Mouse (Mus musculus): ENCODE results near the gene Scamp3. TPM values are rescaled to one million over a fixed set of nuclear protein-coding genes. Genes with fewer than 3 reads are reported as not detected.
"Not testable (repeated sequence)": the region's sequence is repeated elsewhere in the genome, so short reads cannot be mapped to it uniquely, and the experiment has no call there.

Scamp3 gene
- polyA plus RNA-seq, 1 experiment from 2014 or later, result 116 TPM

DNA sequence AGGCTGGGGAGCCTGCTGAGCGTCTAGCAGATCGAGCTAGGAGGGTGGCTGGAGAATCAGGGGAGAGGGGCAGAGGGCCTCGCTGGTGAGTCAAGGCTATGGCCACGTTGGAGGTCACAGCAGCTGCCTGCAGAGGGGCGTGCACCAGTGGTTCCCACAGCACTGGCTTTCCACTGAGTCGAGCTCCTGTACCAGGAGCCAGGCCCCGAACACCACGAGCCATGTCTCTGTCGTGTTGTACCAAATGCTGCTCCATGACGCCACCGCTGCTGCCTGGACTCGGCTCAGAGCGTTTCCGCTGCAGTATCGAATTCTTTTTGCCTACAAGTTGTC lies 29.3 kb upstream of the Scamp3 start:
- Histone ChIP-seq H3K9me3 (no peaks in the 10 kb centered on the region), H3K4me2 (replicated peaks) (0 out of 2 replicates have a peak overlapping the region, but pooled peaks have one; percentile 3), H3K4me3 (replicated peaks) (no peak overlapping the region)

DNA sequence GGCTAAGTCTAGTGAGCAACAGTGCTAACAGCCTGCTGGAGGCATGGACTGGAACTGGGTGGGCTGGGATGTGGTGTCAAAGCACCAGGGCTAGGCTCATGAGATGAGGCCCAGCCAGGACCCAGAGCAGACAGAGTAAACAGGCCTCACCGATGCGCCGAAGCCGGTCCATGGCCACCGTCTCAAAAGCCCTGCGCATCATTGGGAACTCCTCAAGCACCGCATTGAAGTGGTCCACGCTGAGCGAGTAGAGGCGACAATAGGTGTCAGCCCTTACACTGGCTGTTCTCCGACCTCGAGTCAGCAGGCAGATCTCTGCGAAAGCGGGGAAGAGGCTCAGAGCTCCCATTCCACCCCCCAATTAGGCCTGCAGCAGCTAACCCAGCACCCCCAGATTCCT lies 28.7 kb upstream of the Scamp3 start:
- Histone ChIP-seq H3K4me1 (replicated peaks) (peaks cover 20% of the 10 kb centered on the region), H3K36me3 (peaks cover 37% of the 10 kb centered on the region), H3K9me3 (no peaks in the 10 kb centered on the region), H3K4me2 (replicated peaks) (no peak overlapping the region), H3K4me3 (replicated peaks) (no peak overlapping the region), H3K27me3 (peaks cover 31% of the 10 kb centered on the region; the same call in 1 of the 2 replicates), H3K9ac (replicated peaks) (0 out of 2 replicates have a peak overlapping the region, but pooled peaks have one; percentile 36), H3K27ac (no peak overlapping the region)
- WGBS, result 65% methylated on average over 14 of the region's 14 CpGs
- ATAC-seq, result no peak

More for the DNA sequence above, 29.3 kb upstream of the Scamp3 start:
- H3K9ac ChIP-seq (replicated peaks), result no peak overlapping the region
- H3K27ac ChIP-seq, result no peak overlapping the region
- H3K4me1 ChIP-seq (replicated peaks), result peaks cover 20% of the 10 kb centered on the region
- no peak for ATAC-seq
- peaks cover 31% of the 10 kb centered on the region; the same call in 1 of the 2 replicates for H3K27me3 ChIP-seq
- peaks cover 37% of the 10 kb centered on the region for H3K36me3 ChIP-seq
- 8% methylated on average over 15 of the region's 15 CpGs for WGBS

DNA sequence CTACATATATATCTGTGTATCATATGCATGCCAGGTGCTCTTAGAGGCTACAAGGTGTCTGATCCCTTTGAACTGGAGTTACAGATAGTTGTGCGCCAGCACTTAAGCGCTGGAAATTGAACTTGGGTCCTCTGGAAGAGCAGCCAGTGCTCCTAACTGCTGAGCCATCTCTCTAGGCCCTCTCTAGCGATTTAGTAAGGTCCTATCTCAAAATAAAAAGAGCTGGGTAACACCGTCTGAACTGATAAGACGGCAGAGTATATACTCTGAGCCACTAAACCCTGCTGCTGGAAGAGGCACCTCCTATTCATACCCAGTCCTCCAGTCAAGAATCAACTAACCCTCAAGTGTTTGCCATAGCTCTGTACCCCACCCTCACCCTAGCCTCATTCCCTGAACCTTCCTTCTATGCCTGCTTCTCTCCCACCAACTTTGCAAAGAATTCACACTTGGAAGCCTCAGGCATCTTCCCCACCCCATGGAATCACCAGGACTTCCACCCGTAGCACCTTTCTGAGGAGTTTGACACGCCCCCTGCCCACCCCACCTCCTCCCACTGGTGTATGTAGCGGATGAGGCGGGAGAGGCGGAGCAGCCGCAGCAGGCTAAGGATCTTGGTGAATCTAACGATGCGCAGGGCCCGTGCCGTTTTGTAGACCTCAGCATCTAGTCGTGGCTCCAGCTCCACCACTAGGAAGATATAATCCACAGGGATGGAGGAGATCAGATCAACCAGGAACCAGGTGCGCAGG lies 25.0 kb upstream of the Scamp3 start:
- H3K27me3 ChIP-seq, result peaks cover 22% of the 10 kb centered on the region; the same call in 1 of the 2 replicates
- no peak for ATAC-seq
- H3K9ac ChIP-seq (replicated peaks), result no peak overlapping the region
- H3K36me3 ChIP-seq, result peaks cover 37% of the 10 kb centered on the region
- no peak overlapping the region for H3K27ac ChIP-seq
- H3K4me1 ChIP-seq (replicated peaks), result peaks cover 6% of the 10 kb centered on the region
- H3K4me3 ChIP-seq (replicated peaks), result no peak overlapping the region
- H3K9me3 ChIP-seq, result no peaks in the 10 kb centered on the region
- H3K4me2 ChIP-seq (replicated peaks), result no peak overlapping the region
- 64% methylated on average over 17 of the region's 17 CpGs for WGBS

DNA sequence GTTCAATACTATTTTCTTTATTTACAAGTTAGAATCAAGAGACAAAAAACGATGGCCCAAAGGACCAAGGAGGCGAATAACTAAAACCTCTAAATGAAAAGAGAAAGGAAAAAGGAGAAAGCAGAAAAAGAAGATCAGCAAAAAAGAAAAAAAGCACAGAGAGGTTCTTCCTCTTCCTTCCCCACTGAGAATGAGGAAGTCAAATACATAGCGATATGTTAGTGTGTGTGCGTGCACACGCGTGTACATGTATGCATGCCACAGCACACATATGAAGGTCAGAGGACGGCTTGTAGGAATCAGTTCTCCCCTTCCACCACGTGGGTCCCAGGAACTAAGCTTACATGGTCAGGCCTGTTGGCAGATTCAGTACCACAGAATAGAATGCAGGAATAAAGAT lies 20.3 kb upstream of the Scamp3 start:
- H3K36me3 ChIP-seq, result peaks cover 8% of the 10 kb centered on the region
- H3K27me3 ChIP-seq, result 0 out of 2 replicates have a peak, but pooled peaks cover 4% of the 10 kb centered on the region
- H3K27ac ChIP-seq, result no peak overlapping the region
- no peaks in the 10 kb centered on the region for H3K9me3 ChIP-seq
- 90% methylated on average over 8 of the region's 8 CpGs for WGBS
- ATAC-seq, result no peak
- no peak overlapping the region for H3K4me3 ChIP-seq (replicated peaks)
- H3K4me2 ChIP-seq (replicated peaks), result no peak overlapping the region
- no peak overlapping the region for H3K9ac ChIP-seq (replicated peaks)
- H3K4me1 ChIP-seq (replicated peaks), result peaks cover 24% of the 10 kb centered on the region

DNA sequence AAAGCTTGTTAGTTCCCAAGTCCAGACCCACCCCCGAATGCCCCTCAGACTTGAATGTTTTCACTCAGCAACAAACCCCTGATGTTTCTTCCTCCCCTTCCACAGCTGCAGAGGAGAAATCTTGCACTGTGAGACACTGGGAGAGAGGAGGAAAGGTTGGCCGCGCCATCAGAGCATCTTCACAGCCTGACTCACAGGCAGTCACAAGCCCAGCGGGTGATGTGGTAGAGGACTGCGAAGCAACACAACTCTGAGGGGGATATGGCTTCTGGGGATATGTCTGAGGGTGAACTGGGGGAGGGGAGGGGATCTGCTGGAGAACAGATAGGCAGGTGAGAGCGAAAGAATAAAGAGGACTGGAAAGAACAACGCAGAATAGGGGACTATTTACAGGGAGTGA lies 18.6 kb upstream of the Scamp3 start:
- no peak for ATAC-seq
- Histone ChIP-seq H3K27ac (peak overlapping the region; percentile 44), H3K4me2 (replicated peaks) (peak overlapping the region; percentile 92), H3K27me3 (0 out of 2 replicates have a peak, but pooled peaks cover 4% of the 10 kb centered on the region), H3K9ac (replicated peaks) (peak overlapping the region; percentile 90), H3K4me3 (replicated peaks) (peak overlapping the region; percentile 88), H3K4me1 (replicated peaks) (peaks cover 25% of the 10 kb centered on the region), H3K36me3 (no peaks in the 10 kb centered on the region), H3K9me3 (no peaks in the 10 kb centered on the region)
- WGBS, result 21% methylated on average over 7 of the region's 7 CpGs

DNA sequence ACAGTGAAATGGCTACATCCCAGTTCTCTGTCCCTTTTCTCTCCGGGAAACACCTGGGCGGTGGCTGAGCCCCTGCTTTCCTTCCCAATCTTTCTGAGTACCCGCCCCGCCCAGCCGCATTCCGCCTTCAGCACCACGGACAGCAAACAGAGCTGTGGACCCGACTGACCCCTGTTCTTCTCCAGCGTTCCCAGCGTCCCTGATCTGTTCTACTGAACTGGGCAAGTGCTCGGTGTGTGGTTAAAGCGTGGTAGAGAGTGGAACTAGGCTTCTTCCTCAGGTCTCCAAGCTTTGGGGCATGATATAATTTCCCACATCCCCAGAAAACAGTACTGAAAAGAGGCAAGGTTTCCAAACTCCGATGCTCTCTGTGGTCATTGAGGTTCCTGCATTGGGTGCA lies 18.1 kb upstream of the Scamp3 start:
- ATAC-seq, result peak; percentile 25
- WGBS, result 2% methylated on average over 13 of the region's 13 CpGs
- H3K9ac ChIP-seq (replicated peaks), result peak overlapping the region; percentile 90
- peaks cover 30% of the 10 kb centered on the region for H3K4me1 ChIP-seq (replicated peaks)
- peak overlapping the region; percentile 56; the same call in 1 of the 2 replicates for H3K27ac ChIP-seq
- 0 out of 2 replicates have a peak, but pooled peaks cover 4% of the 10 kb centered on the region for H3K27me3 ChIP-seq
- peak overlapping the region; percentile 88 for H3K4me3 ChIP-seq (replicated peaks)
- H3K36me3 ChIP-seq, result no peaks in the 10 kb centered on the region
- H3K9me3 ChIP-seq, result no peaks in the 10 kb centered on the region
- H3K4me2 ChIP-seq (replicated peaks), result peak overlapping the region; percentile 92

DNA sequence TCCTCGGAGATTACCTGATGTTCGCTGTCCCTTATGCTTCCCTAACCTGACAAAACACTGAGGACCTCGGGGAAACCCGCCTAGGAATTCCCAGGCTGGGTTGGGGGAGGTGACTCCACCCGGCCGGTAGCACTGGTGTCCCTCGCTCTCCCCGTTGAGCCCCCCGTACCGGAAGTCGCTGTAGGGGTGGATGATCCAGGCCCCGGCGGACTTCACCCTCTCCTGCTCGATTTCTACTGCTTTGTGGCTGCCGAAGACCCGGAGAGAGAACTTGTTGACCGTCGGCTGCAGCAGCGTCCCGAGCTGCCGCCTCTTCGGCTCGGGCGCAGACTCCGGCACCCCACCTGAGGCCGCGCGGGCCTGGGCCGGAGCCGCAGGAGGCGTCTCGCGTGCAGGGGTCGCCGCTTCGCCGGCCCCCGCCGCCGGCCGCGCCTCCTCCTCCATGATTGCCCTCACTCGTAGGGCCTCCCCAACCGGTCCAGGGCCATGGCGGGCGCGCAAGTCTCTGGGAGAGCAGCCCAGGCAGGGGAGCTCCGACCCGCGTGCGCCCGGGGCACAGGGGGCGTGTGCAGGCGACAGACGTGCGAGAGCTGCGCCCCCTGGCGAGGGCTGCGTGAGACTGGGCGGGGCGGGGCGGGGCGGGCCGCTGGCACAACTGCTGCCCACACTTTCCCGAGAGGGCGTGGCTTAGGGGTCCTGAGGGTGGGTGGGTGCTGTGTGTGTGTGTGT lies 17.5 kb upstream of the Scamp3 start, which contains the start of gene Hcn3:
Hcn3 (minus strand) TSS at position 581 of the 729 bp plus-strand sequence.
- Histone ChIP-seq H3K4me2 (replicated peaks) (peak within 1 kb of the TSS; percentile 92), H3K9me3 (no peaks in the 10 kb centered on the region), H3K4me3 (replicated peaks) (peak within 1 kb of the TSS; percentile 88), H3K9ac (replicated peaks) (peak within 1 kb of the TSS; percentile 90), H3K36me3 (no peaks in the 10 kb centered on the region), H3K27ac (peak within 1 kb of the TSS; percentile 56), H3K4me1 (replicated peaks) (peaks cover 32% of the 10 kb centered on the region), H3K27me3 (0 out of 2 replicates have a peak, but pooled peaks cover 4% of the 10 kb centered on the region)
- WGBS, result under 1% methylated on average over 47 of the region's 66 CpGs
- peak; percentile 86 for ATAC-seq

DNA sequence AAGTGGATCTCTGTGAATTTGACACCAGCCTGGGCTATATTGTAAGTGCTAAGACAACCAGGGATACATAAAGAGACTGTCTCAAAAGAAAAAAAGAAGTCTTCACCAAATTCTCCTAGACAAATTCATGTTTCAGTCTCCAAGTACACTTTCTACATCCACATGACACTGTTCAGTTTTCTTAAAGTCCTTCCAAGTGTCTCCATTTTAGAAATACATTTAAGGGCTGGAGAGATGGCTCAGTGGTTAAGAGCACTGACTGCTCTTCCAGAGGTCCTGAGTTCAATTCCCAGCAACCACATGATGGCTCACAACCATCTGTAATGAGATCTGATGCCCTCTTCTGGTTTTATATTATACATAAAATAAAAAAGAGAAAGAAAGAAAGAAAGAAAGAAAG lies 16.1 kb upstream of the Scamp3 start:
- not testable (repeated sequence) for H3K9ac ChIP-seq (replicated peaks); H3K9me3 ChIP-seq; H3K4me3 ChIP-seq (replicated peaks); H3K4me2 ChIP-seq (replicated peaks); H3K27me3 ChIP-seq; H3K27ac ChIP-seq; ATAC-seq; H3K36me3 ChIP-seq
- peaks cover 43% of the 10 kb centered on the region for H3K4me1 ChIP-seq (replicated peaks)

DNA sequence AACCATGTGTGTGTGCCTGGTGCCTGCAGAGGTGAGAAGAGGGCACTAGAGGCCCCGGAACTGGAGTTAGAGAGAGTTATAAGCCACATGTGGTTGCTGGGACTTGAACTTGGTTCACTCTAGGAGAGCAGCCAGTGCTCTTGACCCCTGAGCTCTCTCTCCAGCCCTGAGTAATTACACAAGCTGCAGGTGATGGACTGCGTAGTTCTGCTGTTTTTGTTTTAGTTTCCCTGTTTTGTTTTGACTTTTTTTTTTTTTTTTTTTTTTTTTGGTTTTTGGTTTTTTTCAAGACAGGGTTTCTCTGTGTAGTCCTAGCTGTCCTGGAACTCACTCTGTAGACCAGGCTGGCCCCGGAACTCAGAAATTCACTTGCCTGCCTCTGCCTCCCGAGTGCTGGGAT lies 15.5 kb upstream of the Scamp3 start:
- WGBS, result 89% methylated on average over 4 of the region's 4 CpGs
- Histone ChIP-seq H3K4me1 (replicated peaks) (peaks cover 48% of the 10 kb centered on the region), H3K27ac (no peak overlapping the region), H3K4me3 (replicated peaks) (no peak overlapping the region), H3K9me3 (no peaks in the 10 kb centered on the region), H3K36me3 (peaks cover under 1% of the 10 kb centered on the region; the same call in 1 of the 2 replicates), H3K9ac (replicated peaks) (no peak overlapping the region), H3K27me3 (0 out of 2 replicates have a peak, but pooled peaks cover 4% of the 10 kb centered on the region), H3K4me2 (replicated peaks) (no peak overlapping the region)
- no peak for ATAC-seq

DNA sequence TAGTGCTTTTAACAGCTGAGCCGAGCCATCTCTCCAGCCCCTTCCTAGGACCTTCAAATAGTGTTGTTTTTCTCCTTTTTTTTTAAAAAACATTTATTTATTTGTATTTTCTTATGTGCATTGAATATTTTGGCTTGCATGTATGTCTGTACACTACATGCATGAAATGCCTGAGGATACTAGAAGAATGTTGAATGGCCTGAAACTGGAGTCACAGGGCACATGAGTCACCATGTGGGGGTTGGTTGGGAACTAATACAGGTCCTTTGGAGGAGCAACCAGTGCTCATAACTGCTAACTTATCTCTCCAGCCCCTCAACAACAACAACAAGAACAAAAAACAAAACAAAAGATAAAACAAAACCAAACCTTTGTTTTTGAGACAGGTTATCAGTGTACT lies 14.2 kb upstream of the Scamp3 start:
- no peak overlapping the region for H3K4me3 ChIP-seq (replicated peaks)
- WGBS, result 84% methylated on average over 1 of the region's 1 CpGs
- H3K9ac ChIP-seq (replicated peaks), result no peak overlapping the region
- H3K27ac ChIP-seq, result no peak overlapping the region
- ATAC-seq, result no peak
- H3K9me3 ChIP-seq, result no peaks in the 10 kb centered on the region
- H3K4me2 ChIP-seq (replicated peaks), result no peak overlapping the region
- peaks cover 11% of the 10 kb centered on the region for H3K36me3 ChIP-seq
- peaks cover 43% of the 10 kb centered on the region for H3K4me1 ChIP-seq (replicated peaks)
- 0 out of 2 replicates have a peak, but pooled peaks cover under 1% of the 10 kb centered on the region for H3K27me3 ChIP-seq

DNA sequence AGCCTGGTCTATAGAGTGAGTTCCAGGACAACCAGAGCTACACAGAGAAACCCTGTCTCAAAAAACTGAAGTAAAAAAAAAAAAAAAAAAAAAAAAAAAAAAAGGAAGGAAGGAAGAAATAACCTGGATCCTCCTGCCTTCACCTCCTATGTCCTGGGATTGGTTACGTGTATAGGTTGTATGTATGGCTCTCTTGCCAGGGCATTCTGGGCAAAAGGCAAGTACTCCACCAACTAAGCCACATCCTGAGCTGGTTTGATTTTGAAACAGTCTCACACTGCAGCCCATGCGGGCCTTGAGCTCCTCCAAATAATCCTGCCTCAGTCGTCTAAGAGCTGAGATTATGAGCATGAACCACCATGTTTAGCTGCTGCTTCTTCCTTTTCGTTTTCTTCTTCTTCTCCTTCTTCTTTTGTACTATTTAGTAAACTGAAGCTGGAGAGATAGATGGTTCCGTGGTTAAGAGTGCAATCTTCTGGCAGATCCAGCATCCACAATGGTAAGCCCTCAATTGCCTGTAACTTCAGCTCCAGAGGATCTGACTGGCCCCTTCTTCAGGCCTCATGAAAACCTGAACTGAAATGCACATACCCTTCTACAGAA lies 13.5 kb upstream of the Scamp3 start:
- peak overlapping the region; percentile 80 for H3K4me2 ChIP-seq (replicated peaks)
- no peak for ATAC-seq
- peak overlapping the region; percentile 91 for H3K4me3 ChIP-seq (replicated peaks)
- H3K9me3 ChIP-seq, result no peaks in the 10 kb centered on the region
- peaks cover 17% of the 10 kb centered on the region for H3K36me3 ChIP-seq
- peaks cover 37% of the 10 kb centered on the region for H3K4me1 ChIP-seq (replicated peaks)
- peak overlapping the region; percentile 94 for H3K9ac ChIP-seq (replicated peaks)
- WGBS, result 76% methylated on average over 5 of the region's 5 CpGs
- H3K27ac ChIP-seq, result no peak overlapping the region
- no peaks in the 10 kb centered on the region for H3K27me3 ChIP-seq

Measured in midbrain, embryonic 13.5 days (tissue).